Mouse (Mus musculus): Measurements from ENCODE around the gene Kif5a. TPM values are rescaled to one million over a fixed set of nuclear protein-coding genes. Genes with fewer than 3 reads are reported as not detected.

The Kif5a gene
- polyA plus RNA-seq, 1 experiment from 2014 or later = 1.3 TPM

DNA sequence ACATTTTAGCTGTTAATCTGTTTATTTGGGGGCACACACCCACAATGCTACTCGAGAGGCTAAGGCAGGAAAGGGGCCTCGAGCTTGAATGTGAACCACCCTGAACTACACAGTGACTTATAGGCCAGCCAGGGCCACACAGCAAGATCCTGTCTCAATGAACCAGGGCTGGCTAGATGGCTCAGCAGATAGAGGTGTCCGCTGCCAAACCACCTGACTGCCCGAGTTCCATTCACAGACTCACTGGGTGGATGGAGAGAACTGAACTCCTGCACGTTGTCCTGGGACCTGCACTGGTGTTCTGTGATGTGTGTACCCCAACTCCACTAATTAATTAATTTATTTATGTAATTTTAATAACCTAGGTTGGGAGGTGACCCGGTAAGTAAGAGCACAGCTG, 5.4 kb downstream of the Kif5a start:
- WGBS = 69% methylated on average over 6 of the region's 6 CpGs
- no peak overlapping the region for H3K4me3 ChIP-seq
- H3K9ac ChIP-seq = no peak overlapping the region
- H3K27me3 ChIP-seq = peaks cover 21% of the 10 kb centered on the region
- H3K9me3 ChIP-seq = no peaks in the 10 kb centered on the region
- no peak overlapping the region for H3K27ac ChIP-seq
- no peak overlapping the region for H3K4me2 ChIP-seq
- H3K36me3 ChIP-seq = no peaks in the 10 kb centered on the region
- no peak for ATAC-seq (ENCODE audit: borderline replicate concordance, extremely low read depth, low FRiP score, low TSS enrichment)
- peaks cover 6% of the 10 kb centered on the region for H3K4me1 ChIP-seq

DNA sequence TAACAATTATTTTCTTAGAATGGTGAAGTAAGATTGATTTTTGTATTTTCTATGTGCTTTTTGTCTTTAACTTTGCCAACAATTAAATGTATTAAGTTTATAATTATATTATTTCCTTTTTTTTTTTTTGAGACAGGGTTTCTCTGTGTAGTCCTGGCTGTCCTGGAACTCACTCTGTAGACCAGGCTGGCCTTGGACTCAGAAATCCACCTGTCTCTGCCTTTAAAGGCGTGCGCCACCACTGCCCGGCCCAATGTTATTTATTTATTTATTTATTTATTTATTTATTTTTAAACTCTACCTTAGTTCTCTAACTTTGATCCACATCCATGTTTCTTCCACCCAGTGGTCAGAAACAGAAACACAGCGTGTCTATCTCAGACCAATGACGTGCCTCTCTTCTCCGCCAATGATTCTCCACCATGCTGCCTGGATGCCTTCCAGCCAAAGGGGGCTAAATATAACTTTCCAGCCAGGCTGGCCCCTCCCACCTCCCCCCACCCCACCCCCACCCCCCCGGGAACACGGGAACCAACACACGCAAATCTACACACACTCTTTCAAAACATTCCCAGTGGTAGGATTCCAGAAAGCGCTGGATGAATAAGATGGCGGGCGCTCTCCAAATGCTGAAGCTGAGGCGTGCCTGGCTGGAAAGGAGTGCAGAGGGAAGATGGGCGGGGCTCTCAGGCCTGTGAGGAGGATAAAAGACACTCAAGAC, 7.4 kb downstream of the Kif5a start:
- WGBS = 21% methylated on average over 14 of the region's 14 CpGs
- Histone ChIP-seq H3K4me2 (no peak overlapping the region), H3K9ac (no peak overlapping the region), H3K27ac (no peak overlapping the region), H3K27me3 (0 out of 2 replicates have a peak, but pooled peaks cover under 1% of the 10 kb centered on the region), H3K9me3 (no peaks in the 10 kb centered on the region), H3K4me3 (no peak overlapping the region), H3K36me3 (no peaks in the 10 kb centered on the region), H3K4me1 (no peaks in the 10 kb centered on the region)
- ATAC-seq (ENCODE audit: borderline replicate concordance, extremely low read depth, low FRiP score, low TSS enrichment) = peak; percentile 69

DNA sequence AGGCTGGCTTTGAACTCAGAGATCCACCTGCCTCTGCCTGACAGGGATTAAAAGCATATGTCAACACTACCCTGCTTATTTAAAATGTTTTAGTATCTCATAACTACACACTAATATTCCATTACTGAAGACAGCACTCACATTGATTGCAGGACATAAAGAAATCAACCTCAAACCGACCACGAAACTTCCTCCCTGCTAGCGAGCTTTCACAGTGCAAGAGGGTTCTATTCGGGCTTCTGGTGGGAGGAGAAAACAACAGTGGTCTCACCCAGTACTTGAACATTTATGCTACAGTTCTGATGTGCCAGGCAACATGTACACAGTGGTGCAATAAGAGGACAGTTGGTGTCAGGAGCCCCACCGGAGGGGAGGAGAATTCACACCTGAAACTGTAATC, 12.3 kb downstream of the Kif5a start:
- no peak overlapping the region for H3K27ac ChIP-seq
- ATAC-seq (ENCODE audit: borderline replicate concordance, extremely low read depth, low FRiP score, low TSS enrichment) = no peak

DNA sequence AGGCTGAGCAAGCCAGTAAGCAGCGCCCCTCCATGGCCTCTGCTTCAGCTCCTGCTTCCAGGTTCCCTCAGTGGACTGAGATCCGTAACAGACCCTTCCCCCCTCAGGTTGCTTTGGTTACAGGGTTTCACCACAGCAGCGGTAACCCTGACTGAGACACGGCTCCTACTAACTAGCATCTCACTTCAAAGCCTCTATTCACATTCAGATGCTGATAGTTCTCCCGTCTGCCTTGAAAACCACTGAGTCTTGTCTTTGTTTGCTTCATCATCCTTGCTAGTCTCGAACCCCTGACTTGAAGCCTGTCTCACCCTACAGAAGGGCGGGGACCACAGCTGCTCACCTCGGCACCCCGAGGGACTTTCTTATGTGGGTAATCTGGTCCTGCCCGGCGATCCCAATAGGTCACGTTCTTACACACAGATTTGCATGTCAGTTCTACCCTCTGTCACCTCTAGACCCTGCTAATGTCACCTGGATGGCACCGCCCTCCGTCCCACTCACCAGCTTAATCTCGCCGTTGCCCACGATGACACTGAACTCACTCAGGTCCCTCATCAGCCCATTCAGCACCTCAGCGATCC, 24.8 kb downstream of the Kif5a start:
- H3K9me3 ChIP-seq = no peaks in the 10 kb centered on the region
- no peak overlapping the region for H3K9ac ChIP-seq
- H3K27me3 ChIP-seq = peaks cover 14% of the 10 kb centered on the region; the same call in 1 of the 2 replicates
- H3K27ac ChIP-seq = no peak overlapping the region
- no peak for ATAC-seq (ENCODE audit: borderline replicate concordance, extremely low read depth, low FRiP score, low TSS enrichment)
- H3K4me3 ChIP-seq = no peak overlapping the region
- WGBS = 66% methylated on average over 18 of the region's 18 CpGs
- H3K4me2 ChIP-seq = no peak overlapping the region
- no peaks in the 10 kb centered on the region for H3K4me1 ChIP-seq
- H3K36me3 ChIP-seq = no peaks in the 10 kb centered on the region

More for the DNA sequence above, 12.3 kb downstream of the Kif5a start:
- Histone ChIP-seq H3K4me3 (no peak overlapping the region), H3K4me2 (no peak overlapping the region), H3K9ac (no peak overlapping the region), H3K36me3 (no peaks in the 10 kb centered on the region), H3K27me3 (no peaks in the 10 kb centered on the region), H3K9me3 (no peaks in the 10 kb centered on the region), H3K4me1 (no peaks in the 10 kb centered on the region)
- WGBS = 82% methylated on average over 5 of the region's 5 CpGs

DNA sequence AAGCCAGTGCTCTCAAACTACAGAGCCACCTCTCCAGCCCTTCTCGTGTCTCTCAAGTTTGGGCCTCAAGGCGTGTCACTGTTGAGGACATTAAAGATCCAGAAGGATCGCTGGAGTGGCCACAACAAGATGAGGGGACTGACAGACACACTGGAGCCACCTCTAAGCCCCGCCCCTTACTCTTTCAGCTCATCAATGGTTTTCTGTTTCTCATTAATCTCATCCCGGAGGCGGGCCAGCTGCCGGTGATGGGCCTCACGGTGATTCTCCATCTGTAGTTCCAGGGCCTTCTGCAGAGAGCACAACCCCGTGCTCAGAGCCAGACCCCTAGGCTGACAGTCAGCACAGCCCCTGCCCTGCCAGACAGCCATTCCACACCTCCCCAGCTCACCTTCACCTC, 26.6 kb downstream of the Kif5a start:
- H3K9me3 ChIP-seq = no peaks in the 10 kb centered on the region
- H3K27me3 ChIP-seq = peaks cover 14% of the 10 kb centered on the region; the same call in 1 of the 2 replicates
- H3K4me3 ChIP-seq = no peak overlapping the region
- no peak overlapping the region for H3K9ac ChIP-seq
- no peak overlapping the region for H3K4me2 ChIP-seq
- no peaks in the 10 kb centered on the region for H3K36me3 ChIP-seq
- 0 out of 2 replicates have a peak, but pooled peaks have one; percentile 29 for ATAC-seq (ENCODE audit: borderline replicate concordance, extremely low read depth, low FRiP score, low TSS enrichment)
- no peak overlapping the region for H3K27ac ChIP-seq
- 34% methylated on average over 9 of the region's 9 CpGs for WGBS
- no peaks in the 10 kb centered on the region for H3K4me1 ChIP-seq

DNA sequence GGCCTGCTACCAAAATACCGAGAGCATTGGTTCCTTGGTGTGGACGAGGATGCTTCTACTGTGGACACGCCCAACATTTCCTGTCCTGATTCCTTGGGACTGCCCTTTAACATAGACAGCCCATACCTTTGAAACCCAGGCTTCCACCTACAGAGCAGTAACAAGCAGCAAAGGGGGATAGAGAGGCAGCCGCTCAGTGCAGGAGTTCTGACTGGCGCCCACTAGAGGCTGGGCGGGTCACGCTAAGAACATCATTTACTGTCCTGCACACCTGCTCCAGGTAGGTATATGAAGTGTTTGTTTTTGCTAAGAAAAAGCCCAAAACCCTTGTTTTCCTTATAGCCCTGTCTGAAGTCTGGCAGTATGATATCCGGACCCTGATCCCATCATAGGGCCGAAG, 30.0 kb downstream of the Kif5a start:
- no peak for ATAC-seq (ENCODE audit: borderline replicate concordance, extremely low read depth, low FRiP score, low TSS enrichment)
- Histone ChIP-seq H3K4me1 (no peaks in the 10 kb centered on the region), H3K27me3 (no peaks in the 10 kb centered on the region; the same call in 1 of the 2 replicates), H3K4me3 (no peak overlapping the region), H3K9me3 (no peaks in the 10 kb centered on the region), H3K4me2 (no peak overlapping the region), H3K9ac (no peak overlapping the region), H3K27ac (no peak overlapping the region), H3K36me3 (no peaks in the 10 kb centered on the region)
- WGBS = 78% methylated on average over 9 of the region's 9 CpGs

DNA sequence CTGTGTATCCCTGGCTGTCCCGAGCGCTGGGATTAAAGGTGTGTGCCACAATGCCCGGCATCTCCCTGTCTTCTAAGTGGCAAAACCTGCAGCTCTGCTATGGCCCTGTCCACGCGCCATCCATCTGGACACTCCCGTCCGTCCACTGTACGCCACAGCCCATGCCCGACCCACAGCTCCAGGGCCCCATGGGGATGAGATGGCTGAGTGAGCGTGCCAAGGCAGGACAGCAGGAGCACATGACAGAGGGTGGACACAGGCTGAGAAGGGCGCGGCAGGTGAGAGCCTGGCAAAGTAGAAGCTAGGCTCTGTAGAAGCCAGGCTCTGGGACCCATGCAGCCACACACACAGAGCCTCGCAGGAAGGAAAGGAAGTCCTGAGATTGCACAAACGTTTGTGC, 31.4 kb downstream of the Kif5a start:
- no peaks in the 10 kb centered on the region for H3K9me3 ChIP-seq
- no peak for ATAC-seq (ENCODE audit: borderline replicate concordance, extremely low read depth, low FRiP score, low TSS enrichment)
- no peaks in the 10 kb centered on the region for H3K4me1 ChIP-seq
- no peak overlapping the region for H3K4me2 ChIP-seq
- H3K36me3 ChIP-seq = no peaks in the 10 kb centered on the region
- WGBS = 81% methylated on average over 14 of the region's 14 CpGs
- H3K4me3 ChIP-seq = no peak overlapping the region
- no peak overlapping the region for H3K9ac ChIP-seq
- no peaks in the 10 kb centered on the region; the same call in 1 of the 2 replicates for H3K27me3 ChIP-seq
- H3K27ac ChIP-seq = no peak overlapping the region

DNA sequence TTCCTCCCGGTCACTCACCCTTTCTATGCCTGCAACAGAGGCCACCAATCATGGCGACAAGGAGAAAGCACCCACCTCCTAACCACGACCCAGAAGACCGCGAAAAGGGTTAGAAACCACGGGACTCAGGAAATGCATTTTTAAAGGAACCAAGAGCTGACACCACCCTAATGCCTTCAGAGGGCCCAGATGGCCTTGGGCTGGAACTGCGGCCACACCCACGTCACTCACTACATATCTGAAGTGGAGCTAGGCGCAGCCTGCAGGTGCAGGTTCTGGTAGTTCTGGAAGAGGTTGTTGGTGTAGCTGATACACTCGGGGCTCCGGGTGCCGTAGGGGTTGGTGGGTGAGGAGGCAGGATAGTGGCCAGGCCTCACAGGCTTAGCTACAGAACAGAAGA, 32.5 kb downstream of the Kif5a start:
- no peak overlapping the region for H3K9ac ChIP-seq
- no peak for ATAC-seq (ENCODE audit: borderline replicate concordance, extremely low read depth, low FRiP score, low TSS enrichment)
- H3K4me3 ChIP-seq = no peak overlapping the region
- peaks cover 5% of the 10 kb centered on the region for H3K27me3 ChIP-seq
- WGBS = 75% methylated on average over 12 of the region's 12 CpGs
- H3K36me3 ChIP-seq = no peaks in the 10 kb centered on the region
- no peak overlapping the region for H3K4me2 ChIP-seq
- no peaks in the 10 kb centered on the region for H3K9me3 ChIP-seq
- no peak overlapping the region for H3K27ac ChIP-seq
- H3K4me1 ChIP-seq = no peaks in the 10 kb centered on the region

DNA sequence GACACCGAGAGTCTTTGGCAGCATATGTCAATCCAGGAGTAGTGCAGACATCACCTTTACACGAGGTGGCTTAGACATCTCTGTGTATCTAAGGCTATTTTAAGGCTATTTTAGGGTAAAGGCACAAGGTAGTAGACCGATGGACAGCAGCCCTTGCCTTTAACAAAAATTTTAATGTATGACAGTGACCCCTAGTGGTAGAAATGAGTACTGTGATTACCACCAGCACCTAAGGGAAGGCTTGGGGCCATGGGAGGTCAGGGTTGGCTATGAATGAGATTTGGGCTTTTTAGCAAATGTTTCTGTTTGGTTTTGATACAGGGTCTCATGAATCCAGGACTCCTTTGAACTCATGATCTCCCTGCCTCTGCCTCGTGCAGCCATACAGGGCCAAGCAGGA, 34.3 kb downstream of the Kif5a start:
- no peaks in the 10 kb centered on the region for H3K9me3 ChIP-seq
- ATAC-seq (ENCODE audit: borderline replicate concordance, extremely low read depth, low FRiP score, low TSS enrichment) = peak; percentile 50; the same call in 1 of the 2 replicates
- WGBS = 19% methylated on average over 4 of the region's 4 CpGs
- H3K27me3 ChIP-seq = peaks cover 12% of the 10 kb centered on the region
- no peak overlapping the region for H3K4me2 ChIP-seq
- H3K27ac ChIP-seq = no peak overlapping the region
- no peak overlapping the region for H3K9ac ChIP-seq
- H3K4me3 ChIP-seq = no peak overlapping the region
- no peaks in the 10 kb centered on the region for H3K36me3 ChIP-seq
- H3K4me1 ChIP-seq = no peaks in the 10 kb centered on the region

DNA sequence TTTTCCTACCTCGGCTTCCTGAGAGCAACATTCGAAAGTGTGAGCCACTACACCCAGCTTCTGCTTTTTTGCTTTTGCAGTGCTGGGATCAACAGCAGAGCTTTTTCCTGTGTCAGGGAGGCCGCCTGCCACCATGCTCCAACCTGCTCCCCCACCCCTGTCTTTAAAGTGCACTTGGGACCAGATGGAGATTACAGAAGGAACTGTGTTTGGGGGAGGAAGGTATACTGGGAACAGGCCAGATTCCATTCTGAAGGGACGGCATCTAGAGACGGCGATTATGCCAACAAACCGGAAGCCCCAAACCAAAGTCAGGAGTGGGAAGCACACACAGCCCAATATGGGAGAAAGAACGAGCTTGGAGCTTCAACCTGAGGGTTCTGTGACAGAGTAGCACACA, 36.0 kb downstream of the Kif5a start:
- Histone ChIP-seq H3K9me3 (no peaks in the 10 kb centered on the region), H3K27ac (no peak overlapping the region), H3K4me1 (no peaks in the 10 kb centered on the region), H3K36me3 (no peaks in the 10 kb centered on the region), H3K27me3 (peaks cover 12% of the 10 kb centered on the region), H3K4me2 (no peak overlapping the region), H3K9ac (no peak overlapping the region), H3K4me3 (no peak overlapping the region)
- no peak for ATAC-seq (ENCODE audit: borderline replicate concordance, extremely low read depth, low FRiP score, low TSS enrichment)
- 66% methylated on average over 8 of the region's 8 CpGs for WGBS

DNA sequence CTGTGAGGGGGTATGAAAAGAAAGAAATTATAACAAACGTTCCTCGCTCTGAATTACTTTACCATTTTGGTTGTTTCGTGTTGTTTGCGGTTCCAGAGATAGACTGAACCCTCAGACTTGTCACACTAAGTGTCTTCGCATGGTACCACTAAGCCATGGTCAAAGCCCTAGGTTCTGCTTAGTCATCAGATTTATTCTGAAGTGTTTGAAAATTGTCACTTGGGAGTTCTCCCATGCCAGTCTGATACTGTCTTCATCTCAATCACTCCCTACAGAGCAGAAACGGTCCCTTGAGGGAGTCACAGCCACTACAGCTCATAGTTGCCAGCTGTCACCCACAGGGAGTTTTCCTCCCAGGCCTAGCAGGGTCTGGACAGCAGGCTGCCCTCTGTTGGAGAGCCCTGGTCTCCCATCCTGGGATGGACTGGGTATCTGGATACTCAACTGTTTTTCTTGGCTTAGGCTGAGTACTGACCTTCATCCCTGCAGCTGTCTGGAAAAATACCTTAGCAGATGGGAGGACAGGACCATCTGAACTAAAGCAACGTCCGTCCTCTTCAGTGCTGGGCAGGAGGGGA, 36.7 kb downstream of the Kif5a start:
- Histone ChIP-seq H3K4me1 (no peaks in the 10 kb centered on the region), H3K4me2 (no peak overlapping the region), H3K27me3 (peaks cover 12% of the 10 kb centered on the region), H3K4me3 (no peak overlapping the region), H3K27ac (no peak overlapping the region), H3K9ac (no peak overlapping the region), H3K36me3 (no peaks in the 10 kb centered on the region), H3K9me3 (no peaks in the 10 kb centered on the region)
- WGBS = 59% methylated on average over 8 of the region's 8 CpGs
- no peak for ATAC-seq (ENCODE audit: borderline replicate concordance, extremely low read depth, low FRiP score, low TSS enrichment)

DNA sequence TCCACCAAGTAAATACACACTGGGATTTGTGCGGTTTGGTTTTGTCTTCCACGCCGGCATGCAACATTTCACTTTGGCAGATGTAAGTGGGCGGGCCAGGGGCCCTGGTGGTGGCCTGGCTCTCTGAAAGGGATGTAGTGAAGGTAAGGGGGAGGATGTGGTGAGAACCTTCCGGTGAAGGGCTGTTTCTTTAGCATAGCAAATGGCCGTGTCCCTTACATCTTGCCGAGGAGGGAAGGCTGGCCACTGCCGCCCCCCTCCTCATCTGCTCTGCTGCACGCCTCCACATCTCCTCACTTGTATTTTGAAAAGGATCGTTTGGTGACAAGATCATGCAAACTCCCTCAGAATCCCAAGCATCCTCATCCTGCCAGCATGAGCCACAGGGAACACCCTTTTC, 37.4 kb downstream of the Kif5a start:
- no peak overlapping the region for H3K27ac ChIP-seq
- 28% methylated on average over 10 of the region's 10 CpGs for WGBS
- no peaks in the 10 kb centered on the region for H3K4me1 ChIP-seq
- peaks cover 12% of the 10 kb centered on the region for H3K27me3 ChIP-seq
- H3K4me2 ChIP-seq = no peak overlapping the region
- H3K9ac ChIP-seq = no peak overlapping the region
- no peaks in the 10 kb centered on the region for H3K9me3 ChIP-seq
- no peak overlapping the region for H3K4me3 ChIP-seq
- H3K36me3 ChIP-seq = no peaks in the 10 kb centered on the region
- ATAC-seq (ENCODE audit: borderline replicate concordance, extremely low read depth, low FRiP score, low TSS enrichment) = no peak

Measured in lung, embryonic 15.5 days (tissue).